Mouse (Mus musculus) lung, postnatal 0 days (tissue): ENCODE measurements at regions not wholly inside any gene's neighbourhood (a gene's known extent, or its start where the extent isn't known, plus 50 kb on each side); places are given as distances from the start of the nearest gene placed in this dataset.
A peak's percentile ranks its signal among the peaks of the same experiment; 100 is the strongest.

Experiments
- ATAC-seq: fragments of 200-750 bp; cut with Nextera tagmentation; 2 replicates; pipeline ENCODE4 v1.8.0; 2017; ENCODE audit warnings: moderate library complexity
- DNase-seq: peaks from one replicate; pipeline ENCODE4 v3.0.0-alpha.2; 2016; ENCODE audit warnings: low spot score
- H3K27ac ChIP-seq: fragments of 300-500 bp; sonication (generic); 2 replicates; pipeline ENCODE4 v1.5.1; 2014; ENCODE audit warnings: antibody characterized with exemption, mild to moderate bottlenecking, low read length, mixed read lengths
- H3K27me3 ChIP-seq: fragments of 300-500 bp; sonication (generic); replicated peaks from 2 replicates; pipeline ENCODE4 v1.6.1; 2014; ENCODE audit warnings: low read length, mixed read lengths; ENCODE audit not compliant: insufficient read depth
- H3K36me3 ChIP-seq: fragments of 300-500 bp; sonication (generic); 2 replicates; pipeline ENCODE4 v1.6.1; 2014; ENCODE audit warnings: low read length, mixed read lengths; ENCODE audit not compliant: insufficient read depth
- H3K4me1 ChIP-seq: fragments of 300-500 bp; sonication (generic); 2 replicates; pipeline ENCODE4 v1.6.1; 2014; ENCODE audit warnings: antibody characterized with exemption, low read depth, low read length, mixed read lengths; ENCODE audit not compliant: insufficient read depth
- H3K4me2 ChIP-seq: fragments of 300-500 bp; sonication (generic); replicated peaks from 2 replicates; pipeline ENCODE4 v1.6.1; 2014; ENCODE audit warnings: low read depth, mild to moderate bottlenecking, low read length, moderate library complexity, mixed read lengths
- H3K4me3 ChIP-seq: fragments of 300-500 bp; sonication (generic); 2 replicates; pipeline ENCODE4 v1.5.1; 2014; ENCODE audit warnings: low read depth, low read length
- H3K9ac ChIP-seq: fragments of 300-500 bp; sonication (generic); replicated peaks from 2 replicates; pipeline ENCODE4 v1.6.1; 2014; ENCODE audit warnings: low read depth, mild to moderate bottlenecking
- H3K9me3 ChIP-seq: fragments of 300-500 bp; sonication (generic); 2 replicates; pipeline ENCODE4 v1.6.1; 2016; ENCODE audit warnings: low read length, mixed read lengths
- CTCF ChIP-seq: IDR thresholded peaks from 2 replicates; pipeline ENCODE4 v1.5.1; 2016; ENCODE audit warnings: antibody characterized with exemption, mild to moderate bottlenecking
- EP300 ChIP-seq: IDR thresholded peaks from 2 replicates; pipeline ENCODE4 v1.6.1; 2016; ENCODE audit warnings: antibody characterized with exemption, mild to moderate bottlenecking, control low read depth
- WGBS: fragments of 180-500 bp; shearing (Covaris S2); extraction: QIAGEN DNeasy Blood & Tissue Kit; methylation state at CpG from one replicate; pipeline ENCODE4 v1.1.7; 2014; 5-methylcytosine and 5-hydroxymethylcytosine counted together

DNA sequence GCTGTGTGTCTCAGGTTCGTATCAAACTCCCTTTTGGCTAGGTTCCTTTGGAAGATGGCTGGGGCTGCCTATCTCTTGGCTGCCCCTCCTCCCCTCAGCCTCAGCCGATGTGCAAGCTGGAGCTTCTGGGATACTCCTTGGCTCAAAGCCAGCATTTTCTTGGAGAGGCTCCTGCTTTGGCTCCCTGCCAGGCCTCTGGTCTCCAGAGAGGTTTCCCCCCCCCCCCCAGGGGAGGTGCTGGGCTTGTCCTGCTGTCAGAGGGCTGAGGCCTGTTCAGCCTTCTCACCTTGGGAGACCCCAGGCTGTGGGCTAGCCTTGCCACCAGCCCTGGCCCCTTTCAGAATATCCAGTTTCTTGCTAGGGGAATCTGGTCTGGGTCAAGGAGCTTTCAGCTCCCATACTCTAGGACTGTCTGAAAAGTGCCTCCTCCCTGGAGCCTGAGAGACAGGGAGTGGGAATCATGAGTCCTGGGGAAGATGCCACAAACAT lies 54.1 kb upstream of the Polg start:
- Histone ChIP-seq H3K36me3 (no peaks in the 10 kb centered on the region), H3K4me2 (no peak overlapping the region), H3K4me3 (no peak overlapping the region), H3K9me3 (no peaks in the 10 kb centered on the region), H3K27ac (no peak overlapping the region), H3K4me1 (no peaks in the 10 kb centered on the region; the same call in 1 of the 2 replicates), H3K9ac (no peak overlapping the region), H3K27me3 (peaks cover 11% of the 10 kb centered on the region)
- ATAC-seq = no peak
- DNase-seq = peak; percentile 58
- TF ChIP-seq CTCF (no peak), EP300 (no peak)
- WGBS = 7% methylated on average over 2 of the region's 2 CpGs

DNA sequence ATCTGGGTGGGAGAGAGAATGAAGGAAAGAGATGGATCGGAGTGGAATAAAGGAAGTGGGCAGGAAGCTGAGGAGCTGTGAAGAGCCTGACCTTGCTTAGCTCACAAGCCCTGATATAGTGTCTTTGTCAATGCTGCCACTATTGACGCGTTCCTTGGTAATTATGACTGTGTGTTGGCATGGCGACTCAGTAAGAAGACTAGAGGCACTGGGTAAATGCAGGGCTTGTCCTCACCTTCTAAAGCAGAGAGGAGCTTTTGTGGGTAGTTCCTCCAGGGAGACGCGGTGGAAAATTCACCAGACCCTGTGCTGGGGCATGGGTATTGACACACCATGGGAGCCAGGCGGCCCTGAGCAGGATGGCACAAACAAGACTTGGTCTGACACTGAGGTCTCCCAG lies 52.8 kb upstream of the Polg start:
- DNase-seq = no peak
- Histone ChIP-seq H3K4me3 (no peak overlapping the region), H3K27ac (no peak overlapping the region), H3K4me2 (no peak overlapping the region), H3K9ac (no peak overlapping the region), H3K27me3 (peaks cover 25% of the 10 kb centered on the region), H3K36me3 (no peaks in the 10 kb centered on the region), H3K9me3 (no peaks in the 10 kb centered on the region), H3K4me1 (no peaks in the 10 kb centered on the region; the same call in 1 of the 2 replicates)
- TF ChIP-seq CTCF = no peak
- TF ChIP-seq EP300 = no peak
- 68% methylated on average over 7 of the region's 7 CpGs for WGBS
- no peak for ATAC-seq

DNA sequence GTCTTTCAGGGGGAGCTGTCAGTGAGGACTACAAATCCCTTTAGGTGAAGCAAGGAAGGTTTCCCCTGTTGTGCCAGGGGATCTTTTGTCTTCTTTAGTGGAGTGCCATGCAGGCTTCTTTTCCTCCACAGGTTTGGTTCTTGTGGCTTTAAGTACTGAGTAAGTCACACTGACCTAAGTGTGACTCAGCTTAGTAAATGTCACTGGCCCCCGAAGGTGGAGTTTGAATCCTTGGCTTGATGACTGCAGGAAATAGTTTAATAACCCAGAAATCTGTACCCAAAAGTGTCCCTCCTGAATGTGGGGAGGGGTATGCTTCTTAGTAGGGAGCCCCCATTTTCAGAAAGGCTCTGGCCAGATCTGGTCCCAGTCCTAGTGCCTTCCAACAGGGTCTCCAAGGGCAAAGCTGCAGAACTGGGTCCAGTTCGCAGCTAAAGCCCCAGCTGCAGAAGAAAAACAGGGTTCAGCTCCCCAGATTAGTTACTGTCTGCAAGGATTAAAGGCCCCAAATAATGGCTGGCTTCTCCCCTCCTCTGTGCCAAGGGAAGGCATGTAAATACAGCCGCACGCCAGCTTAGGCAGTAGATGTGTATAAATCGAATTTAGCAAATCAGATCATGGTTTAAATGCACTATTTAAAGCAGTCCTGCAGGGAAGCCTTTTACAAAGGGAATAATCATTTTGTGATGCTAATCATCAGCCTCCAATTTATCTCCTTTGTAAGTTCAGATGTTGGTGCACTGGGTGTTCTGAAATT lies 51.6 kb upstream of the Polg start:
- Histone ChIP-seq H3K4me3 (no peak overlapping the region), H3K27me3 (peaks cover 33% of the 10 kb centered on the region), H3K36me3 (no peaks in the 10 kb centered on the region), H3K9ac (no peak overlapping the region), H3K9me3 (no peaks in the 10 kb centered on the region), H3K27ac (no peak overlapping the region), H3K4me1 (no peaks in the 10 kb centered on the region; the same call in 1 of the 2 replicates), H3K4me2 (no peak overlapping the region)
- DNase-seq (no peak), ATAC-seq (no peak)
- no peak for TF ChIP-seq EP300
- TF ChIP-seq CTCF = no peak
- WGBS = 54% methylated on average over 5 of the region's 5 CpGs

DNA sequence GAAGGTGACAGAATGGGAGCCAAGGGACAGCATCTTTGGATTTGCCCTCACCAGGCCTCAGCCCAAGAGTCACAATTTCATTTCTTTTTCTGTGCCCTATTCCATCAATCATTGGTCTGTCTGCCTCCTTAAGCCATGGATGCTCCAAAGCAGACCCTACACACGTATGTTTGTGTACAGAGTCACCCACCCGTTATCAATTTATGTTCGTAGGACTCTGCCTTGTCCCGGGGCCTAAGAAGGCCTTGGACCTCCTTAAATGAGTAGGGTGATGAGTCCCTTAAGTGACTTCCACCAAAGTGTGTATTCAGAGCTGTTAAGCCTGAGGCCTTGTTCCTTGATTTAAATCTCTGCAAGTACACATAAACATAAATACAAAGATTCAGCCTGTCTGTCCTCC lies 50.1 kb upstream of the Polg start:
- H3K4me1 ChIP-seq = no peaks in the 10 kb centered on the region; the same call in 1 of the 2 replicates
- H3K27ac ChIP-seq = no peak overlapping the region
- no peak for DNase-seq
- no peak overlapping the region for H3K9ac ChIP-seq
- H3K9me3 ChIP-seq = no peaks in the 10 kb centered on the region
- no peaks in the 10 kb centered on the region for H3K36me3 ChIP-seq
- peaks cover 43% of the 10 kb centered on the region for H3K27me3 ChIP-seq
- 82% methylated on average over 4 of the region's 4 CpGs for WGBS
- no peak overlapping the region for H3K4me3 ChIP-seq
- TF ChIP-seq CTCF = no peak
- no peak for TF ChIP-seq EP300
- H3K4me2 ChIP-seq = no peak overlapping the region
- no peak for ATAC-seq
